15 mouse cellular contexts compared by ENCODE assay signal in genomic region chr1:127576563-127576962, GRCm38 (mm10).
DNase-seq lines count a peak whose midpoint lies in the region; ATAC-seq and TF ChIP-seq lines count a peak whose summit lies in the region.
"Had no signal": no experiment of that assay in that cellular context is flagged by ENCODE, and none has a peak within 500 bp of the region (broad histone marks: within the 10 kb centered on the region; RNA-seq: fewer than 3 reads in every experiment).

No protein-coding gene starts in this region.

- no peaks in the 10 kb centered on the region for H3K9me3 ChIP-seq in forebrain, embryonic 10.5 days
- H3K9me3 ChIP-seq in forebrain, embryonic 16.5 days (ENCODE audit: control insufficient read depth, low read length) = no peaks in the 10 kb centered on the region
- H3K9me3 ChIP-seq in midbrain, embryonic 11.5 days (ENCODE audit: control insufficient read depth, low read length) = no peaks in the 10 kb centered on the region
- no peaks in the 10 kb centered on the region for H3K9me3 ChIP-seq in midbrain, postnatal 0 days (ENCODE audit: low read length)
- no peaks in the 10 kb centered on the region for H3K9me3 ChIP-seq in limb, embryonic 11.5 days (ENCODE audit: control insufficient read depth, low read length)
- no peaks in the 10 kb centered on the region for H3K9me3 ChIP-seq in neural tube, embryonic 15.5 days (replicated peaks)

- peak overlapping the region; percentile 30 for H3K4me3 ChIP-seq in forebrain, embryonic 10.5 days
- H3K4me3 ChIP-seq in forebrain, embryonic 16.5 days (replicated peaks; ENCODE audit: low read length) = no peak overlapping the region
- H3K4me3 ChIP-seq in midbrain, embryonic 11.5 days (ENCODE audit: low read depth, low read length) = no peak overlapping the region
- H3K4me3 ChIP-seq in midbrain, postnatal 0 days (ENCODE audit: low read depth, low read length) = no peak overlapping the region
- no peak overlapping the region for H3K4me3 ChIP-seq in limb, embryonic 11.5 days (ENCODE audit: low read depth, low read length)
- H3K4me3 ChIP-seq in neural tube, embryonic 15.5 days (replicated peaks) = no peak overlapping the region
- H3K4me3 ChIP-seq: erythroblast, embryonic 14.5 days; heart, adult 2 months had no signal

- no peaks in the 10 kb centered on the region for H3K27me3 ChIP-seq in forebrain, embryonic 10.5 days (ENCODE audit: poor library complexity, severe bottlenecking)
- no peaks in the 10 kb centered on the region for H3K27me3 ChIP-seq in forebrain, embryonic 16.5 days (replicated peaks; ENCODE audit: control insufficient read depth, insufficient read depth, low read length)
- no peaks in the 10 kb centered on the region for H3K27me3 ChIP-seq in midbrain, embryonic 11.5 days (ENCODE audit: control insufficient read depth, insufficient read depth, low read length)
- no peaks in the 10 kb centered on the region for H3K27me3 ChIP-seq in midbrain, postnatal 0 days (ENCODE audit: insufficient read depth, low read length)
- H3K27me3 ChIP-seq in limb, embryonic 11.5 days (ENCODE audit: control insufficient read depth, insufficient read depth, low read length) = no peaks in the 10 kb centered on the region
- H3K27me3 ChIP-seq in neural tube, embryonic 15.5 days (replicated peaks) = peaks cover 2% of the 10 kb centered on the region; the same call in 1 of the 2 replicates
- H3K27me3 ChIP-seq: CH12.LX had no signal

- H3K9ac ChIP-seq in forebrain, embryonic 16.5 days (replicated peaks; ENCODE audit: low read depth, low read length) = no peak overlapping the region
- no peak overlapping the region for H3K9ac ChIP-seq in midbrain, embryonic 11.5 days (ENCODE audit: low read length)
- no peak overlapping the region for H3K9ac ChIP-seq in midbrain, postnatal 0 days (replicated peaks; ENCODE audit: low read length, poor library complexity, severe bottlenecking)
- no peak overlapping the region for H3K9ac ChIP-seq in limb, embryonic 11.5 days (ENCODE audit: low read length)
- H3K9ac ChIP-seq in neural tube, embryonic 15.5 days (replicated peaks) = no peak overlapping the region
- H3K9ac ChIP-seq: liver, embryonic 14.5 days had no signal

- WGBS in forebrain, embryonic 10.5 days = 11% methylated on average over 8 of the region's 8 CpGs
- WGBS in forebrain, embryonic 16.5 days = 14% methylated on average over 8 of the region's 8 CpGs
- 18% methylated on average over 8 of the region's 8 CpGs for WGBS in midbrain, embryonic 11.5 days
- WGBS in midbrain, postnatal 0 days = 26% methylated on average over 7 of the region's 8 CpGs
- WGBS in limb, embryonic 11.5 days = 48% methylated on average over 8 of the region's 8 CpGs
- WGBS in neural tube, embryonic 15.5 days = 14% methylated on average over 8 of the region's 8 CpGs

- no peaks in the 10 kb centered on the region for H3K36me3 ChIP-seq in forebrain, embryonic 10.5 days (replicated peaks)
- no peaks in the 10 kb centered on the region for H3K36me3 ChIP-seq in forebrain, embryonic 16.5 days (ENCODE audit: control insufficient read depth, insufficient read depth)
- H3K36me3 ChIP-seq in midbrain, embryonic 11.5 days (ENCODE audit: control insufficient read depth, insufficient read depth, low read length) = no peaks in the 10 kb centered on the region
- no peaks in the 10 kb centered on the region for H3K36me3 ChIP-seq in midbrain, postnatal 0 days (ENCODE audit: insufficient read depth, low read length)
- H3K36me3 ChIP-seq in limb, embryonic 11.5 days (ENCODE audit: control insufficient read depth, insufficient read depth, low read length) = no peaks in the 10 kb centered on the region
- H3K36me3 ChIP-seq in neural tube, embryonic 15.5 days = no peaks in the 10 kb centered on the region

- peak overlapping the region; percentile 88 for H3K27ac ChIP-seq in forebrain, embryonic 10.5 days
- H3K27ac ChIP-seq in forebrain, embryonic 16.5 days (ENCODE audit: low read length) = no peak overlapping the region
- peak overlapping the region; percentile 25; the same call in 1 of the 2 replicates for H3K27ac ChIP-seq in midbrain, embryonic 11.5 days (ENCODE audit: low read depth, low read length)
- H3K27ac ChIP-seq in midbrain, postnatal 0 days (ENCODE audit: low read depth, low read length) = no peak overlapping the region
- H3K27ac ChIP-seq in limb, embryonic 11.5 days (replicated peaks; ENCODE audit: low read depth, low read length) = no peak overlapping the region
- H3K27ac ChIP-seq in neural tube, embryonic 15.5 days (replicated peaks) = no peak overlapping the region
- H3K27ac ChIP-seq: heart, adult 2 months; liver, embryonic 14.5 days had no signal

- peaks cover 67% of the 10 kb centered on the region for H3K4me1 ChIP-seq in forebrain, embryonic 10.5 days
- H3K4me1 ChIP-seq in forebrain, embryonic 16.5 days (replicated peaks; ENCODE audit: control insufficient read depth, insufficient read depth, low read length) = peaks cover 13% of the 10 kb centered on the region
- H3K4me1 ChIP-seq in midbrain, embryonic 11.5 days (ENCODE audit: control insufficient read depth, insufficient read depth, low read length) = peaks cover 21% of the 10 kb centered on the region
- H3K4me1 ChIP-seq in midbrain, postnatal 0 days (ENCODE audit: insufficient read depth, low read length) = peaks cover 6% of the 10 kb centered on the region; the same call in 1 of the 2 replicates
- no peaks in the 10 kb centered on the region for H3K4me1 ChIP-seq in limb, embryonic 11.5 days (ENCODE audit: control insufficient read depth, insufficient read depth, low read length)
- peaks cover 29% of the 10 kb centered on the region for H3K4me1 ChIP-seq in neural tube, embryonic 15.5 days

- DNase-seq in forebrain, embryonic 10.5 days (ENCODE audit: extremely low spot score, low spot score) = peak; percentile 43
- DNase-seq in midbrain, embryonic 11.5 days (ENCODE audit: low spot score, missing footprints) = no peak
- no peak for DNase-seq in midbrain, postnatal 0 days (ENCODE audit: low spot score)
- DNase-seq in limb, embryonic 11.5 days (ENCODE audit: low spot score) = peak; percentile 32
- no peak for DNase-seq in gastrocnemius, postnatal 25 days
- no peak for DNase-seq in liver
- DNase-seq: heart, adult 2 months; heart, postnatal 36 days; kidney, postnatal 25 days; lung, postnatal 14 days had no signal

- no peak for ATAC-seq in forebrain, embryonic 16.5 days
- peak; percentile 28; the same call in 1 of the 2 replicates for ATAC-seq in midbrain, embryonic 11.5 days (ENCODE audit: low FRiP score)
- no peak for ATAC-seq in midbrain, postnatal 0 days (ENCODE audit: low FRiP score)
- no peak for ATAC-seq in limb, embryonic 11.5 days (ENCODE audit: insufficient number of reproducible peaks, low FRiP score, low TSS enrichment, low read depth)
- ATAC-seq in neural tube, embryonic 15.5 days (ENCODE audit: low FRiP score) = peak; percentile 19; the same call in 1 of the 2 replicates

- TF ChIP-seq CTCF in midbrain, postnatal 0 days (IDR thresholded peaks at IDR 0.05) = no peak

- no peak overlapping the region for H3K4me2 ChIP-seq in forebrain, embryonic 16.5 days (ENCODE audit: low read length)
- H3K4me2 ChIP-seq in midbrain, embryonic 11.5 days = no peak overlapping the region
- H3K4me2 ChIP-seq in midbrain, postnatal 0 days (ENCODE audit: low read depth, low read length, poor library complexity, severe bottlenecking) = no peak overlapping the region
- no peak overlapping the region for H3K4me2 ChIP-seq in limb, embryonic 11.5 days (ENCODE audit: low read depth, severe bottlenecking)
- H3K4me2 ChIP-seq in neural tube, embryonic 15.5 days = peak overlapping the region; percentile 39

Comparison
In these comparisons a context has a peak if more than half of its experiments do, and no peak if none do; other contexts are left out.
1. H3K27ac ChIP-seq: peak in forebrain, embryonic 10.5 days (single experiment) and midbrain, embryonic 11.5 days (single experiment); none in forebrain, embryonic 16.5 days (single experiment), midbrain, postnatal 0 days (single experiment), limb, embryonic 11.5 days (single experiment) and neural tube, embryonic 15.5 days (single experiment).
2. ATAC-seq: peak in midbrain, embryonic 11.5 days (single experiment) and neural tube, embryonic 15.5 days (single experiment); none in forebrain, embryonic 16.5 days (single experiment), midbrain, postnatal 0 days (single experiment) and limb, embryonic 11.5 days (single experiment).
3. DNase-seq: peak in forebrain, embryonic 10.5 days (single experiment) and limb, embryonic 11.5 days (single experiment); none in midbrain, embryonic 11.5 days (single experiment), midbrain, postnatal 0 days (single experiment), gastrocnemius, postnatal 25 days (single experiment) and liver (single experiment).